Mouse (Mus musculus): ENCODE measurements at regions not wholly inside any gene's neighbourhood (a gene's known extent, or its start where the extent isn't known, plus 50 kb on each side); places are given as distances from the start of the nearest gene placed in this dataset.

- no peak for DNase-seq
These were observed 381.3 kb downstream of the Nup35 start for GRCm38 (mm10) chr2:80998296-80998695.

GRCm38 (mm10) chr2:81007071-81007470 lies 390.0 kb downstream of the Nup35 start:
- DNase-seq, result no peak

GRCm38 (mm10) chr2:81023620-81024019 lies 406.6 kb downstream of the Nup35 start:
- no peak for DNase-seq
